Mouse (Mus musculus): ENCODE results near the gene Sema4d. TPM values are rescaled to one million over a fixed set of nuclear protein-coding genes. Genes with fewer than 3 reads are reported as not detected.

Gene Sema4d
- total and polyA plus RNA-seq, 3 experiments = 6.9 to 20.3 TPM; not detected in 1

GRCm38 (mm10) chr13:51644829-51645789 lies 148.4 kb downstream of the Sema4d start, which contains the start of gene Cks2 (continued):
- TF ChIP-seq EP300 (IDR thresholded peaks at IDR 0.05; ENCODE audit: low read depth in 1 of 2, low read length in 2 of 2) (peak in 1 of 2 experiments; percentile 61; a peak in 2 of 4 replicates), MYB (IDR thresholded peaks at IDR 0.05; ENCODE audit: low read depth, low read length) (peak; percentile 75), POLR2AphosphoS5 (IDR thresholded peaks at IDR 0.05; ENCODE audit: borderline replicate concordance, low read depth, low read length) (no peak; the same call in 1 of the 2 replicates), USF2 (IDR thresholded peaks at IDR 0.05; ENCODE audit: borderline replicate concordance in 1 of 2, insufficient read depth in 1 of 2, low read depth in 1 of 2, low read length in 2 of 2) (no peak), NELFE (IDR thresholded peaks at IDR 0.05; ENCODE audit: low read depth, low read length) (peak; percentile 90), MYC (IDR thresholded peaks at IDR 0.05; ENCODE audit: low read depth, low read length) (0 out of 2 replicates have a peak, but pooled peaks have one; percentile 50), SIN3A (IDR thresholded peaks at IDR 0.05; ENCODE audit: low read length) (peak; percentile 56; the same call in 1 of the 2 replicates), CHD2 (IDR thresholded peaks at IDR 0.05; ENCODE audit: low read length) (no peak), BHLHE40 (IDR thresholded peaks at IDR 0.05; ENCODE audit: borderline replicate concordance, low read depth, low read length) (peak; percentile 99), GATA1 (IDR thresholded peaks at IDR 0.05; ENCODE audit: low read depth, low read length) (no peak; the same call in 1 of the 2 replicates), MAZ (IDR thresholded peaks at IDR 0.05; ENCODE audit: low read depth, low read length) (peak; percentile 82; the same call in 1 of the 2 replicates), ZMIZ1 (IDR thresholded peaks at IDR 0.05; ENCODE audit: low read depth, low read length) (peak; percentile 89), KAT2A (conservative IDR thresholded peaks at IDR 0.05; ENCODE audit: low read depth, low read length) (peak; percentile 24; the same call in 1 of the 2 replicates), CHD1 (IDR thresholded peaks at IDR 0.05; ENCODE audit: low read depth, low read length) (peak; percentile 89), HCFC1 (IDR thresholded peaks at IDR 0.05; ENCODE audit: low read depth, low read length) (peak; percentile 61), POLR2AphosphoS2 (IDR thresholded peaks at IDR 0.05; ENCODE audit: low read length) (peak; percentile 88), POLR2A (IDR thresholded peaks at IDR 0.05; ENCODE audit: control insufficient read depth in 1 of 2, insufficient read depth in 1 of 2, low read depth in 1 of 2, low read length in 2 of 2, poor library complexity in 1 of 2) (peak; percentile 83 to 98), CTCF (IDR thresholded peaks at IDR 0.05 in 2 of 3, conservative IDR thresholded peaks at IDR 0.05 in 1 of 3; ENCODE audit: control insufficient read depth in 1 of 3, insufficient read depth in 1 of 3, low read depth in 2 of 3, low read length in 3 of 3, poor library complexity in 1 of 3, severe bottlenecking in 1 of 3) (no peak), RAD21 (IDR thresholded peaks at IDR 0.05; ENCODE audit: low read depth, low read length) (no peak), ETS1 (IDR thresholded peaks at IDR 0.05; ENCODE audit: low read depth, low read length) (peak; percentile 78), MEF2A (IDR thresholded peaks at IDR 0.05; ENCODE audit: extremely low read depth, insufficient replicate concordance, low read depth, low read length, poor library complexity, severe bottlenecking) (no peak)
